Mouse (Mus musculus) heart, adult 2 months (tissue): ENCODE data around the gene Gm26602. TPM values are rescaled to one million over a fixed set of nuclear protein-coding genes. Genes with fewer than 3 reads are reported as not detected.

Source experiments
- DNase-seq, 2 experiments: peaks; one replicate each; pipeline ENCODE4 v3.0.0; 2021
- H3K27ac ChIP-seq: fragments of 200-600 bp; 2 replicates; pipeline ENCODE4 v1.8.1; 2022
- H3K27me3 ChIP-seq: fragments of 200-500 bp; 2 replicates; pipeline ENCODE4 v1.6.1; 2012; ENCODE audit warnings: mild to moderate bottlenecking, low read length, inconsistent platforms, mixed read lengths; ENCODE audit not compliant: control insufficient read depth, insufficient read depth
- H3K36me3 ChIP-seq: fragments of 200-500 bp; 2 replicates; pipeline ENCODE4 v1.6.1; 2012; ENCODE audit warnings: low read length, inconsistent platforms; ENCODE audit not compliant: control insufficient read depth, insufficient read depth
- H3K4me1 ChIP-seq: fragments of 200-500 bp; 2 replicates; pipeline ENCODE4 v1.6.1; 2011; ENCODE audit warnings: low read length; ENCODE audit not compliant: control insufficient read depth, insufficient read depth
- H3K4me3 ChIP-seq: fragments of 200-600 bp; 2 replicates; pipeline ENCODE4 v1.8.1; 2022
- H3K79me2 ChIP-seq: fragments of 200-500 bp; replicated peaks from 2 replicates; pipeline ENCODE4 v1.6.1; 2012; ENCODE audit warnings: mild to moderate bottlenecking, inconsistent platforms, low read length, moderate library complexity, mixed read lengths; ENCODE audit not compliant: control insufficient read depth, insufficient read depth
- H3K9ac ChIP-seq: fragments of 200-500 bp; 2 replicates; pipeline ENCODE4 v1.6.1; 2012; ENCODE audit warnings: low read depth, mild to moderate bottlenecking, control low read depth, inconsistent platforms, low read length, mixed read lengths
- CTCF ChIP-seq: fragments of 200-600 bp; IDR thresholded peaks from 2 replicates; pipeline ENCODE4 v1.8.1; 2022; ENCODE audit warnings: antibody characterized with exemption, mild to moderate bottlenecking, moderate library complexity
- EP300 ChIP-seq: fragments of 200-500 bp; IDR thresholded peaks from 2 replicates; pipeline ENCODE4 v1.6.1; 2011; ENCODE audit warnings: low read depth, low read length, control low read depth; ENCODE audit not compliant: insufficient read depth
- POLR2A ChIP-seq: fragments of 200-500 bp; IDR thresholded peaks from 2 replicates; pipeline ENCODE4 v1.6.1; 2011; ENCODE audit warnings: mild to moderate bottlenecking, low read depth, low read length, control low read depth; ENCODE audit not compliant: insufficient read depth
- WGBS: fragments of 180-500 bp; shearing (Covaris S2); methylation state at CpG from one replicate; pipeline ENCODE4 v1.1.7; 2018; 5-methylcytosine and 5-hydroxymethylcytosine counted together
- intact Hi-C: fragments of 180-260 bp; cut with DNase I; formaldehyde crosslinking; loops from one replicate; pipeline ENCODE4 v1.15.1; 2025
- polyA plus RNA-seq: library from polyadenylated mRNA; depleted of rRNA; stranded (reverse); fragments of >200 nt; gene quantifications from 2 replicates; pipeline ENCODE4 v1.2.3, GENCODE M21; 2012
- total RNA-seq, 2 experiments: library from RNA; stranded (reverse); gene quantifications; 2 replicates each; pipeline ENCODE4 v1.2.3; 2021

Gm26602 gene
- total and polyA plus RNA-seq, 3 experiments = not detected

- Histone ChIP-seq H3K4me1 (no peaks in the 10 kb centered on the region; the same call in 1 of the 2 replicates), H3K27ac (no peak overlapping the region), H3K27me3 (no peaks in the 10 kb centered on the region), H3K4me3 (no peak overlapping the region), H3K36me3 (no peaks in the 10 kb centered on the region), H3K79me2 (peaks cover 4% of the 10 kb centered on the region), H3K9ac (peak overlapping the region; percentile 16; the same call in 1 of the 2 replicates)
- no peak for TF ChIP-seq CTCF
- no peak for TF ChIP-seq EP300
- no peak for TF ChIP-seq POLR2A
- DNase-seq = no peak
- WGBS = 42% methylated on average over 12 of the region's 12 CpGs
- intact Hi-C loops = loop anchor here (5.0 kb wide), 1 partner anchor 33 kb away; no protein-coding TSS in a partner anchor
These were observed 45.5 kb upstream of the Gm26602 start for GRCm38 (mm10) chr10:79865189-79865601.

- TF ChIP-seq POLR2A = no peak
- peak; percentile 68 for TF ChIP-seq CTCF
- peak; percentile 42 to 50 for DNase-seq
- 23% methylated on average over 19 of the region's 19 CpGs for WGBS
- H3K9ac ChIP-seq = peak overlapping the region; percentile 16
- H3K79me2 ChIP-seq = no peaks in the 10 kb centered on the region
- intact Hi-C loops = loop anchor here (5.0 kb wide), 1 partner anchor 34 kb away; no protein-coding TSS in a partner anchor
- no peaks in the 10 kb centered on the region; the same call in 1 of the 2 replicates for H3K4me1 ChIP-seq
- no peaks in the 10 kb centered on the region for H3K36me3 ChIP-seq
- no peak overlapping the region for H3K4me3 ChIP-seq
- no peak overlapping the region for H3K27ac ChIP-seq
- no peaks in the 10 kb centered on the region for H3K27me3 ChIP-seq
These were observed 44.8 kb upstream of the Gm26602 start for GRCm38 (mm10) chr10:79865801-79866295.

GRCm38 (mm10) chr10:79866601-79867000 is 44.1 kb upstream of the Gm26602 start:
- H3K9ac ChIP-seq = no peak overlapping the region
- no peaks in the 10 kb centered on the region for H3K36me3 ChIP-seq
- H3K4me1 ChIP-seq = no peaks in the 10 kb centered on the region; the same call in 1 of the 2 replicates
- intact Hi-C loops = loop anchor here (5.0 kb wide), 1 partner anchor 34 kb away; no protein-coding TSS in a partner anchor
- H3K4me3 ChIP-seq = no peak overlapping the region
- no peak for DNase-seq
- WGBS = 78% methylated on average over 11 of the region's 11 CpGs
- H3K27ac ChIP-seq = no peak overlapping the region
- TF ChIP-seq POLR2A (no peak), CTCF (no peak), EP300 (no peak)
- H3K27me3 ChIP-seq = no peaks in the 10 kb centered on the region
- H3K79me2 ChIP-seq = no peaks in the 10 kb centered on the region

- Histone ChIP-seq H3K79me2 (no peaks in the 10 kb centered on the region), H3K4me1 (peaks cover 1% of the 10 kb centered on the region; the same call in 1 of the 2 replicates), H3K27me3 (peaks cover 4% of the 10 kb centered on the region; the same call in 1 of the 2 replicates), H3K9ac (no peak overlapping the region), H3K27ac (no peak overlapping the region), H3K36me3 (no peaks in the 10 kb centered on the region), H3K4me3 (no peak overlapping the region)
- intact Hi-C loops = no loop called here
- no peak for DNase-seq
- TF ChIP-seq CTCF (no peak), EP300 (no peak), POLR2A (no peak)
- 82% methylated on average over 8 of the region's 8 CpGs for WGBS
These were observed 38.8 kb upstream of the Gm26602 start for GRCm38 (mm10) chr10:79871845-79872244.

GRCm38 (mm10) chr10:79872862-79873261 is 37.8 kb upstream of the Gm26602 start:
- no peak overlapping the region for H3K9ac ChIP-seq
- H3K4me3 ChIP-seq = no peak overlapping the region
- intact Hi-C loops = no loop called here
- no peak for DNase-seq
- peaks cover 6% of the 10 kb centered on the region; the same call in 1 of the 2 replicates for H3K4me1 ChIP-seq
- H3K27me3 ChIP-seq = peaks cover 4% of the 10 kb centered on the region; the same call in 1 of the 2 replicates
- no peaks in the 10 kb centered on the region for H3K79me2 ChIP-seq
- H3K36me3 ChIP-seq = no peaks in the 10 kb centered on the region
- TF ChIP-seq EP300 = no peak
- no peak for TF ChIP-seq CTCF
- no peak for TF ChIP-seq POLR2A
- no peak overlapping the region for H3K27ac ChIP-seq
- whole genome bisulfite sequencing = 48% methylated on average over 3 of the region's 3 CpGs

GRCm38 (mm10) chr10:79873313-79873712 is 37.3 kb upstream of the Gm26602 start:
- no peak overlapping the region for H3K9ac ChIP-seq
- DNase-seq = no peak

More at GRCm38 (mm10) chr10:79873313-79873712, 37.3 kb upstream of the Gm26602 start:
- TF ChIP-seq POLR2A (no peak), CTCF (no peak), EP300 (no peak)
- peaks cover 4% of the 10 kb centered on the region; the same call in 1 of the 2 replicates for H3K27me3 ChIP-seq
- H3K4me1 ChIP-seq = peaks cover 7% of the 10 kb centered on the region
- no peak overlapping the region for H3K4me3 ChIP-seq
- H3K36me3 ChIP-seq = no peaks in the 10 kb centered on the region
- 21% methylated on average over 6 of the region's 6 CpGs for WGBS
- no peaks in the 10 kb centered on the region for H3K79me2 ChIP-seq
- intact Hi-C loops = no loop called here
- no peak overlapping the region for H3K27ac ChIP-seq
